Mouse (Mus musculus) thymus, adult 2 months (tissue): ENCODE data around the gene Rab5c. TPM values are rescaled to one million over a fixed set of nuclear protein-coding genes. Genes with fewer than 3 reads are reported as not detected.

ENCODE experiments used
- DNase-seq: peaks from one replicate; pipeline ENCODE4 v3.0.0; 2021
- H3K27ac ChIP-seq: fragments of 200-500 bp; 2 replicates; pipeline ENCODE4 v1.5.1; 2012; ENCODE audit warnings: low read length, control low read depth; ENCODE audit not compliant: control insufficient read depth, insufficient read depth
- H3K27me3 ChIP-seq: fragments of 200-500 bp; 2 replicates; pipeline ENCODE4 v1.6.1; 2012; ENCODE audit warnings: mild to moderate bottlenecking, low read length, moderate library complexity, mixed read lengths; ENCODE audit not compliant: control insufficient read depth, insufficient read depth
- H3K36me3 ChIP-seq: fragments of 200-500 bp; 2 replicates; pipeline ENCODE4 v1.6.1; 2012; ENCODE audit warnings: mild to moderate bottlenecking, low read length, moderate library complexity; ENCODE audit not compliant: control insufficient read depth, insufficient read depth
- H3K4me1 ChIP-seq: fragments of 200-500 bp; replicated peaks from 2 replicates; pipeline ENCODE4 v1.6.1; 2012; ENCODE audit warnings: low read length; ENCODE audit not compliant: control insufficient read depth, insufficient read depth
- H3K4me3 ChIP-seq: fragments of 200-500 bp; 2 replicates; pipeline ENCODE4 v1.5.1; 2012; ENCODE audit warnings: mild to moderate bottlenecking, low read length, control low read depth, moderate library complexity; ENCODE audit not compliant: control insufficient read depth, insufficient read depth
- CTCF ChIP-seq: fragments of 200-500 bp; IDR thresholded peaks from 2 replicates; pipeline ENCODE4 v1.5.1; 2012; ENCODE audit warnings: mild to moderate bottlenecking, control low read depth, low read length, moderate library complexity, borderline replicate concordance; ENCODE audit not compliant: control insufficient read depth, poor library complexity, insufficient read depth; ENCODE audit errors: extremely low read depth
- POLR2A ChIP-seq: fragments of 200-500 bp; IDR thresholded peaks from 2 replicates; pipeline ENCODE4 v1.6.1; 2012; ENCODE audit warnings: mild to moderate bottlenecking, low read length, control low read depth, moderate library complexity; ENCODE audit not compliant: control insufficient read depth, poor library complexity, insufficient read depth; ENCODE audit errors: extremely low read depth
- WGBS: fragments of 180-500 bp; shearing (Covaris S2); methylation state at CpG from one replicate; pipeline ENCODE4 v1.1.7; 2018; 5-methylcytosine and 5-hydroxymethylcytosine counted together
- polyA plus RNA-seq: library from polyadenylated mRNA; depleted of rRNA; stranded (reverse); fragments of >200 nt; gene quantifications from 2 replicates; pipeline ENCODE4 v1.2.3, GENCODE M21; 2012

Rab5c gene
- polyA plus RNA-seq, 1 experiment, result 290 TPM

GRCm38 (mm10) chr11:100754693-100755057 is 16.7 kb upstream of the Rab5c start:
- WGBS, result 89% methylated on average over 3 of the region's 3 CpGs
- Histone ChIP-seq H3K36me3 (no peaks in the 10 kb centered on the region), H3K4me3 (no peak overlapping the region), H3K27me3 (no peaks in the 10 kb centered on the region), H3K4me1 (peaks cover 22% of the 10 kb centered on the region), H3K27ac (no peak overlapping the region)
- no peak for TF ChIP-seq POLR2A
- no peak for DNase-seq

DNA sequence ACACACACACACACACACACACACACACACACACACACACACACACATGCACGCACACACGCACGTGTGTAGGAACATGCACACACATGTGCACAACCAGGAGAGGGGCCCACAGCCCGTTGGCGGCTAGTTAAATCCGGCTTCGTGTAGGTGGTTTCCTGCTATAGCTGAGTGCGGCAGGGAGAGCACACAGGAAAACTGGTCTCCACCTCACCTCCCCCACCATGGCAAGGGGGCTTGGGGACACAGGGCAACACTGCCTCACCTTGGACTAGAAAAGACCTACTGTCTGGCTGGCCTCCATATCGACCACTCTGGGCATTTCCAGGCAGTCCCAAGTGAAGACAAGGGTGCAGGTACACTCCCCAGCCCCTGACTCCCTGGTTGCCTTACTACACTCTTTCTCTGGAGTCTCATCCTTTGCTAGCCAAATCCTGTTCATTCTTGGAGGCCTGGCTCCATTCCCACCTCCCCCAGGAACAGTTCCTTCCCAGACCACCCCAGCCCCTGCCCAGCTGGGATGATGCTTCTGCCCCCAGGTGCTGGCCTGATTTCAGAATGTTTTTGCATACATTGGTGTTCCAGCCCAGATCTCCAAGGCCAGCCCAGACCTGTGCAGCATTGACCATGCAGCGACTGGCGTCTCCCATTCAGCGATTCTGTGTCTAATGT is 16.1 kb upstream of the Rab5c start:
- 64% methylated on average over 12 of the region's 12 CpGs for WGBS
- no peaks in the 10 kb centered on the region for H3K27me3 ChIP-seq
- no peak for TF ChIP-seq POLR2A
- TF ChIP-seq CTCF, result no peak
- no peaks in the 10 kb centered on the region for H3K36me3 ChIP-seq
- no peak overlapping the region for H3K4me3 ChIP-seq
- H3K27ac ChIP-seq, result no peak overlapping the region
- DNase-seq, result no peak
- H3K4me1 ChIP-seq, result peaks cover 17% of the 10 kb centered on the region

DNA sequence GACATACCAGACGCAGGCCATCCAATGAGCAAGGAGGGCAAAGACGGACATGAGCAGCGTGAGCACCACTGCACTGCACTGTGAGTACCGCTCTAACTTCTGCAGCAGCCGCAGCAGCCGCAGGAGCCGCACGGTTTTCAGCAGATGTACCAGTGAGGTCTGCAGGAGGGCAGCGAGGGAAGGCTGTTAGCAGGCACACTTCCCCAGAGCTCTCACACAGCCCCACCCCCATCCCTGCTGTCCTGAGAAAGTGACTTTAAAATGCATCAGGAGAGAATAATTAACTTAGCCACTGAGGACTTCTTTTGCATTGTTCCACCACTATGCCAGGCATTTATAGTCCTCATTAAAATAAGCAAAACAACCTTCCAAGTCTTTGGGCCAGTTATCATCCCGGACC is 14.3 kb upstream of the Rab5c start:
- Histone ChIP-seq H3K27me3 (no peaks in the 10 kb centered on the region), H3K36me3 (no peaks in the 10 kb centered on the region), H3K4me1 (peaks cover 10% of the 10 kb centered on the region), H3K27ac (no peak overlapping the region), H3K4me3 (no peak overlapping the region)
- no peak for TF ChIP-seq POLR2A
- no peak for TF ChIP-seq CTCF
- no peak for DNase-seq
- WGBS, result 56% methylated on average over 10 of the region's 10 CpGs

DNA sequence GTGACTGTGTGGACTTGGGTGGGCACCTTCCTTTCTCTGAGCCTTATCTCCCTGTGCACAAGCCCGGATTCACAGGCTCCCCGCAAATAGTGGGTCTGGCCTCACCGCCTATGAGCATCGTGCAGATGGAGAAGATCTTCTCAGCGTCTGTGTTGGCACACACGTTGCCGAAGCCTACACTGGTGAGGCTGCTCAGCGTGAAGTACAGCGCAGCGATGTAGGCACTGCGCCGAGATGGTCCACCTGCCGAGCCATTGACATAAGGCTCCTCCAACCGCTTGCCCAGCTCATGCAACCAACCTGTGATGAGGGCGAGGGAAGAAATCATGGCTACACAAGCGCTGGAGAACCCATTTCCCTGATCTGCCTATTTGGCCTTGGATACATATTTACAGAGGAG is 12.1 kb upstream of the Rab5c start:
- WGBS, result 93% methylated on average over 16 of the region's 16 CpGs
- H3K36me3 ChIP-seq, result no peaks in the 10 kb centered on the region
- H3K4me1 ChIP-seq, result peaks cover 10% of the 10 kb centered on the region
- no peak overlapping the region for H3K4me3 ChIP-seq
- no peak overlapping the region for H3K27ac ChIP-seq
- TF ChIP-seq CTCF, result no peak
- no peak for TF ChIP-seq POLR2A
- H3K27me3 ChIP-seq, result no peaks in the 10 kb centered on the region
- no peak for DNase-seq

DNA sequence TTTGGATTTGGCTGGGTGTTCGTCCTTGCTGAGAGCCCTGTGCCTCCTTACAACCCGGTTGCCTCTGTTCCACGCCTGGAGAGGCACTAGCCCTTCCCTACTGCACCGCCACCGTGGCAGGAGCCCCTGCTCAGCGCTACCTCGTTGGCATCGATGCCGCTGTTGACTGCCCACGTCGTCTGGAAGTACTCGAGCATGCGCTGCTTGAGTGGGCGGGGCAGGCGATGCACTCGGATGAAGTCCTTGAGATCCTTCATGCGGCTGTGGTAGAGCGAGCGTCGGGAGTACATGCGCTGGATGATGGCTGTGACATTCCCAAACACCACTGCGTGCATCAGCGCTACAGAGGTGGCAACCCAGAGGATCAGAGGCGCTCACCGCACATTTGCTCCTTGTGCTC is 11.5 kb upstream of the Rab5c start:
- H3K27me3 ChIP-seq, result no peaks in the 10 kb centered on the region
- DNase-seq, result no peak
- no peak overlapping the region for H3K4me3 ChIP-seq
- no peak overlapping the region for H3K27ac ChIP-seq
- no peaks in the 10 kb centered on the region for H3K36me3 ChIP-seq
- WGBS, result 67% methylated on average over 25 of the region's 25 CpGs
- TF ChIP-seq POLR2A, result no peak
- H3K4me1 ChIP-seq, result peaks cover 9% of the 10 kb centered on the region

DNA sequence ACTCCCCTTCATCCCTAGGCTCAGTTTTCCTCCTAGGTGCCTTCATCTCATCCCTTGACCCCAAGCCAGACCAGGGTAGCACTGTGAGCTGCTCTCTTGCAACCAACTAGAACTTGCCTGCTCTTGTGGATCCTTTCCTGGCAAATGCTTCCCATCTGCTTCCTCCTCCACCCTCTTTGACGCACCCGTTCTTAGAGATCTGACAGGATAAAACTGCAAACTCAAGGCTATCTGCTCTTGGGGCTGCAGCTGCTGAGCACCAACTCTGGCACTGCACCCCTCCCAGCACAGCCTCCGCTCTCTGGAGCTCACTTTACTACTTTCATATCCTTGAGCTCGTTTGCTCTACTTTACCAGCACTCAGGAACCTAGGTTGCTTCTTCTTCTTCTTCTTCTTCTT is 10.6 kb upstream of the Rab5c start:
- no peak overlapping the region for H3K27ac ChIP-seq
- no peak for DNase-seq
- TF ChIP-seq POLR2A (no peak), CTCF (no peak)
- no peaks in the 10 kb centered on the region for H3K36me3 ChIP-seq
- no peak overlapping the region for H3K4me3 ChIP-seq
- 74% methylated on average over 4 of the region's 4 CpGs for WGBS
- no peaks in the 10 kb centered on the region for H3K27me3 ChIP-seq
- peaks cover under 1% of the 10 kb centered on the region for H3K4me1 ChIP-seq

- no peaks in the 10 kb centered on the region; the same call in 1 of the 2 replicates for H3K4me1 ChIP-seq
- no peak for TF ChIP-seq CTCF
- no peak for TF ChIP-seq POLR2A
- no peak overlapping the region for H3K27ac ChIP-seq
- WGBS, result 83% methylated on average over 5 of the region's 5 CpGs
- no peak for DNase-seq
- H3K4me3 ChIP-seq, result no peak overlapping the region
- H3K36me3 ChIP-seq, result no peaks in the 10 kb centered on the region
- H3K27me3 ChIP-seq, result no peaks in the 10 kb centered on the region
Observed at GRCm38 (mm10) chr11:100747114-100747513, 9.1 kb upstream of the Rab5c start.
